Mouse (Mus musculus) ES-E14 (cell line): ENCODE measurements around the gene Rabggtb. TPM values are rescaled to one million over a fixed set of nuclear protein-coding genes. Genes with fewer than 3 reads are reported as not detected.
A peak's percentile ranks its signal among the peaks of the same experiment; 100 is the strongest.

Source experiments
- DNase-seq: peaks from one replicate; pipeline ENCODE4 v3.0.0-alpha.2; 2013; ENCODE audit warnings: low read depth, low spot score
- H3K27ac ChIP-seq: 2 replicates; pipeline ENCODE4 v1.5.1; 2012; ENCODE audit warnings: low read depth, mild to moderate bottlenecking, low read length, moderate library complexity, mixed read lengths; ENCODE audit not compliant: poor library complexity, insufficient read depth, severe bottlenecking
- H3K36me3 ChIP-seq: 2 replicates; pipeline ENCODE4 v1.6.1; 2012; ENCODE audit warnings: mild to moderate bottlenecking, low read length, moderate library complexity, mixed read lengths; ENCODE audit not compliant: control insufficient read depth, poor library complexity, insufficient read depth, severe bottlenecking
- H3K4me1 ChIP-seq, 2 experiments: fragments of 150-350 bp in 1 of 2; sonication (generic) in 1 of 2; 2 replicates each; pipeline ENCODE4 v1.6.1; 2012; ENCODE audit warnings: low read length in 2 of 2, mild to moderate bottlenecking in 1 of 2, mixed read lengths in 1 of 2; ENCODE audit not compliant: control insufficient read depth in 2 of 2, insufficient read depth in 2 of 2, poor library complexity in 1 of 2
- H3K4me3 ChIP-seq, 2 experiments: fragments of 150-350 bp in 1 of 2; sonication (generic) in 1 of 2; 2 replicates each; pipeline ENCODE4 v1.5.1; 2012; ENCODE audit warnings: low read length in 2 of 2, low read depth in 1 of 2, mild to moderate bottlenecking in 1 of 2, mixed read lengths in 1 of 2; ENCODE audit not compliant: insufficient read depth in 1 of 2, poor library complexity in 1 of 2, severe bottlenecking in 1 of 2
- H3K9ac ChIP-seq: 2 replicates; pipeline ENCODE4 v1.6.1; 2012; ENCODE audit warnings: low read depth, mild to moderate bottlenecking, low read length, mixed read lengths; ENCODE audit not compliant: poor library complexity, insufficient read depth, severe bottlenecking
- H3K9me3 ChIP-seq: fragments of 150-350 bp; sonication (generic); 2 replicates; pipeline ENCODE4 v1.6.1; 2012; ENCODE audit warnings: low read depth, mild to moderate bottlenecking, low read length; ENCODE audit not compliant: control insufficient read depth, insufficient read depth
- CHD2 ChIP-seq: IDR thresholded peaks from 2 replicates; pipeline ENCODE4 v1.6.1; 2014; ENCODE audit warnings: mild to moderate bottlenecking, low read depth, low read length, inconsistent platforms
- HCFC1 ChIP-seq: IDR thresholded peaks from 2 replicates; pipeline ENCODE4 v1.6.1; 2012; ENCODE audit warnings: low read length, inconsistent platforms, borderline replicate concordance; ENCODE audit not compliant: insufficient read depth
- MAFK ChIP-seq: IDR thresholded peaks from 2 replicates; pipeline ENCODE4 v1.6.1; 2014; ENCODE audit warnings: mild to moderate bottlenecking, low read depth, low read length, inconsistent platforms; ENCODE audit not compliant: insufficient read depth
- ZC3H11A ChIP-seq: IDR thresholded peaks from 2 replicates; pipeline ENCODE4 v1.6.1; 2012; ENCODE audit warnings: low read depth, mild to moderate bottlenecking, inconsistent platforms, low read length, borderline replicate concordance
- ZNF384 ChIP-seq: IDR thresholded peaks from 2 replicates; pipeline ENCODE4 v1.6.1; 2012; ENCODE audit warnings: low read depth, low read length, inconsistent platforms
- in situ Hi-C, 2 experiments: fragments of 600-800 bp; cut with MboI; formaldehyde crosslinking; loops; one replicate each; pipeline ENCODE4 v1.15.1; 2025; ENCODE audit warnings: low sequenced_read_pairs in 2 of 2, inconsistent platforms in 1 of 2; ENCODE audit not compliant: unreplicated experiment in 2 of 2
- total RNA-seq: library from RNA; depleted of rRNA; stranded (reverse); fragments of 300-350 nt; gene quantifications from 2 replicates; pipeline ENCODE4 v1.2.3, GENCODE M21; 2012

Gene Rabggtb
- total RNA-seq, 1 experiment, result 243 TPM

DNA sequence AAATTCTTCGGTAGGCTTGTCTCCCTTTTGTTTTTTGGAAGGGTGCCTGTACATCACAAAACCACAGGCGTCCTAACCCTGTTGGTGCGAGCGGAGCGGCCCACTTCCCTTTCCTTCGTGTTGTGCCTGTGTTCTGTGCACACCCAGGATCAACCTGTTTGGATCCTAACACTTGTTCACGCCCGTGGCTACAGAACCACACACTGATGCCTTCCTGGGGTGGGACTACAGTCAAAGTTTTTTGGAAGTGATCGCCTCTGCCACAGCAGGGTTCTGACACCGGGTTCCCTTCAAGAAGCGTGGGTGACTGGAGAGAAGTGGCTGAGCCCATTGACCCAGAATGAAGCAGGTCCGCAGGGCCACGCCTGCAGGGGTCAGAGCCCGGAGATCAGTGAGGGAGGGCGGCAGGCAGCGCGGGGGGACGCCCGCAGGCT lies 31.1 kb upstream of the Rabggtb start:
- H3K9ac ChIP-seq, result peak overlapping the region; percentile 93
- no peak; the same call in 1 of the 2 replicates for TF ChIP-seq HCFC1
- no peak for TF ChIP-seq CHD2
- no peak for TF ChIP-seq MAFK
- TF ChIP-seq ZNF384, result no peak
- TF ChIP-seq ZC3H11A, result no peak
- no peaks in the 10 kb centered on the region for H3K9me3 ChIP-seq
- peaks cover 5 to 6% of the 10 kb centered on the region in 2 experiments for H3K4me1 ChIP-seq
- H3K4me3 ChIP-seq, result peak overlapping the region; percentile 96 to 99
- peak overlapping the region; percentile 46 for H3K27ac ChIP-seq
- DNase-seq, result no peak
- in situ Hi-C loops, result no loop called here
- H3K36me3 ChIP-seq, result no peaks in the 10 kb centered on the region; the same call in 1 of the 2 replicates

- TF ChIP-seq CHD2 (no peak), HCFC1 (no peak), ZC3H11A (no peak), MAFK (no peak), ZNF384 (no peak)
- Histone ChIP-seq H3K27ac (no peak overlapping the region), H3K9me3 (no peaks in the 10 kb centered on the region), H3K4me3 (peak overlapping the region; percentile 96 to 99; a peak in 3 of 4 replicates), H3K36me3 (peaks cover 6% of the 10 kb centered on the region; the same call in 1 of the 2 replicates), H3K9ac (no peak overlapping the region; the same call in 1 of the 2 replicates), H3K4me1 (peaks cover 5 to 6% of the 10 kb centered on the region in 2 experiments)
- in situ Hi-C loops, result no loop called here
- no peak for DNase-seq
These were observed 30.3 kb upstream of the Rabggtb start for GRCm38 (mm10) chr3:153943003-153943640.

DNA sequence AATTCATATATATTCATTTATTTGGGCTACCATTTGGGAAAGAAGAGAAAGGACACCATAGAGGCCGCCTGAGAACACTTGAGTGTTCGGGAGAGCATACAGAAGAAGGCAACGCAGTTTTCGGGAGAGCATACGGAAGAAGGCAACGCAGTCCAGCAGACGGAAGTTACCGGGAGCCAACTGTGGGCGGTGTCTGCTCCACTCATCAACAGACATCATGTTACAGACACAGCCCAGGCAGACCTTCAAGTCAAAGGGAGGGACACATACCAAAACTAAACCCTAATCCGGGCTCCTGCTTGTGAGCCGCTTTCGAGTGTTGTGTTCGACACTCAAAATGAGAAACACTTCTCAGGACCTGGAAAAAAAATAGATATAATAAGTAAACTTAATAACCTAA lies 28.8 kb upstream of the Rabggtb start:
- peaks cover 8 to 10% of the 10 kb centered on the region in 2 experiments for H3K4me1 ChIP-seq
- peaks cover 16% of the 10 kb centered on the region for H3K36me3 ChIP-seq
- TF ChIP-seq MAFK (no peak), CHD2 (no peak), ZC3H11A (no peak), HCFC1 (no peak), ZNF384 (no peak)
- DNase-seq, result no peak
- peak overlapping the region; percentile 35; the same call in 1 of the 2 replicates for H3K9ac ChIP-seq
- no peaks in the 10 kb centered on the region for H3K9me3 ChIP-seq
- in situ Hi-C loops, result no loop called here
- peak overlapping the region in 1 of 2 experiments; percentile 14; a peak in 1 of 4 replicates for H3K4me3 ChIP-seq
- peak overlapping the region; percentile 16; the same call in 1 of the 2 replicates for H3K27ac ChIP-seq

DNA sequence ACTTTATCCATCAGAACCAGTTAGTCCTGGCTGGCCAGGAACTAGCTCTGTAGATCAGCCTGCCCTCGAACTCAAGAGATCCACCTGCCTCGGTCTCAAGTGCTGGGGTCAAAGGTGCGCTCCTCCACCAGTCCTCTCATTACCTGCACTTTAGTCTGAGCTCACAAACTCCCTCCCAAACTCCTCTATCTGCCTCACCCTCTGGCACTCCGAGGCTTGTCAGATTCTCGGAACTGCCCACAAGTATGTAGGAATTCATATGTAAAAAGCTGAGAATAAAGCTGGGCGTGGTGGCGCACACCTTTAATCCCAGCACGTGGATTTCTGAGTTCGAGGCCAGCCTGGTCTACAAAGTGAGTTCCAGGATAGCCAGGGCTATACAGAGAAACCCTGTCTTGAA lies 27.7 kb upstream of the Rabggtb start:
- Histone ChIP-seq H3K9me3 (no peaks in the 10 kb centered on the region), H3K36me3 (peaks cover 19% of the 10 kb centered on the region), H3K27ac (no peak overlapping the region), H3K9ac (no peak overlapping the region), H3K4me3 (no peak overlapping the region), H3K4me1 (peaks cover 10% of the 10 kb centered on the region in 2 experiments)
- TF ChIP-seq CHD2, result no peak
- TF ChIP-seq MAFK, result no peak
- no peak for TF ChIP-seq ZC3H11A
- TF ChIP-seq ZNF384, result no peak
- no peak for TF ChIP-seq HCFC1
- DNase-seq, result no peak
- in situ Hi-C loops, result no loop called here
